Mouse (Mus musculus): ENCODE data around the gene Mtch1. TPM values are rescaled to one million over a fixed set of nuclear protein-coding genes. Genes with fewer than 3 reads are reported as not detected.

The Mtch1 gene
- polyA plus RNA-seq, 1 experiment from 2014 or later: 370 TPM

GRCm38 (mm10) chr17:29391280-29391679, 43.5 kb upstream of the Mtch1 start:
- WGBS: 81% methylated on average over 8 of the region's 8 CpGs
- no peaks in the 10 kb centered on the region for H3K4me1 ChIP-seq (ENCODE audit: control insufficient read depth, insufficient read depth, low read length)

GRCm38 (mm10) chr17:29388978-29389377, 41.2 kb upstream of the Mtch1 start:
- WGBS: 73% methylated on average over 11 of the region's 11 CpGs
- ATAC-seq (replicated peaks; ENCODE audit: insufficient number of reproducible peaks, low FRiP score, low TSS enrichment, low read depth): no peak
- H3K4me2 ChIP-seq (ENCODE audit: low read depth, low read length): no peak overlapping the region
- DNase-seq (ENCODE audit: low spot score): no peak
- no peak overlapping the region for H3K27ac ChIP-seq (replicated peaks; ENCODE audit: low read depth, low read length)
- H3K4me1 ChIP-seq (ENCODE audit: control insufficient read depth, insufficient read depth, low read length): no peaks in the 10 kb centered on the region
- no peak overlapping the region for H3K4me3 ChIP-seq (ENCODE audit: low read depth, low read length)
- H3K27me3 ChIP-seq (ENCODE audit: control insufficient read depth, insufficient read depth, low read length): no peaks in the 10 kb centered on the region
- no peaks in the 10 kb centered on the region for H3K36me3 ChIP-seq (replicated peaks; ENCODE audit: control insufficient read depth, insufficient read depth, low read depth, low read length)
- H3K9ac ChIP-seq (replicated peaks; ENCODE audit: low read length): no peak overlapping the region
- H3K9me3 ChIP-seq (replicated peaks; ENCODE audit: control insufficient read depth, low read length): no peaks in the 10 kb centered on the region

More at GRCm38 (mm10) chr17:29391280-29391679, 43.5 kb upstream of the Mtch1 start:
- no peak overlapping the region for H3K9ac ChIP-seq (replicated peaks; ENCODE audit: low read length)
- H3K9me3 ChIP-seq (replicated peaks; ENCODE audit: control insufficient read depth, low read length): no peaks in the 10 kb centered on the region
- H3K27ac ChIP-seq (replicated peaks; ENCODE audit: low read depth, low read length): no peak overlapping the region
- no peak overlapping the region for H3K4me3 ChIP-seq (ENCODE audit: low read depth, low read length)
- H3K36me3 ChIP-seq (replicated peaks; ENCODE audit: control insufficient read depth, insufficient read depth, low read depth, low read length): no peaks in the 10 kb centered on the region
- no peaks in the 10 kb centered on the region for H3K27me3 ChIP-seq (ENCODE audit: control insufficient read depth, insufficient read depth, low read length)
- no peak overlapping the region for H3K4me2 ChIP-seq (ENCODE audit: low read depth, low read length)
- ATAC-seq (replicated peaks; ENCODE audit: insufficient number of reproducible peaks, low FRiP score, low TSS enrichment, low read depth) (no peak), DNase-seq (ENCODE audit: low spot score) (no peak)

- Histone ChIP-seq H3K4me3 (ENCODE audit: low read depth, low read length) (no peak overlapping the region), H3K27ac (replicated peaks; ENCODE audit: low read depth, low read length) (no peak overlapping the region), H3K9ac (replicated peaks; ENCODE audit: low read length) (no peak overlapping the region), H3K4me1 (ENCODE audit: control insufficient read depth, insufficient read depth, low read length) (no peaks in the 10 kb centered on the region), H3K27me3 (ENCODE audit: control insufficient read depth, insufficient read depth, low read length) (no peaks in the 10 kb centered on the region), H3K36me3 (replicated peaks; ENCODE audit: control insufficient read depth, insufficient read depth, low read depth, low read length) (no peaks in the 10 kb centered on the region), H3K4me2 (ENCODE audit: low read depth, low read length) (no peak overlapping the region), H3K9me3 (replicated peaks; ENCODE audit: control insufficient read depth, low read length) (no peaks in the 10 kb centered on the region)
- no peak for DNase-seq (ENCODE audit: low spot score)
- WGBS: 29% methylated on average over 6 of the region's 6 CpGs
- ATAC-seq (replicated peaks; ENCODE audit: insufficient number of reproducible peaks, low FRiP score, low TSS enrichment, low read depth): no peak
Measured at GRCm38 (mm10) chr17:29385746-29386145, 38.0 kb upstream of the Mtch1 start.

GRCm38 (mm10) chr17:29384850-29385438, 37.2 kb upstream of the Mtch1 start:
- no peaks in the 10 kb centered on the region for H3K9me3 ChIP-seq (replicated peaks; ENCODE audit: control insufficient read depth, low read length)
- H3K4me2 ChIP-seq (ENCODE audit: low read depth, low read length): no peak overlapping the region
- no peak for DNase-seq (ENCODE audit: low spot score)
- H3K9ac ChIP-seq (replicated peaks; ENCODE audit: low read length): no peak overlapping the region
- H3K27me3 ChIP-seq (ENCODE audit: control insufficient read depth, insufficient read depth, low read length): no peaks in the 10 kb centered on the region
- 50% methylated on average over 5 of the region's 5 CpGs for WGBS
- H3K4me1 ChIP-seq (ENCODE audit: control insufficient read depth, insufficient read depth, low read length): no peaks in the 10 kb centered on the region
- no peak overlapping the region for H3K27ac ChIP-seq (replicated peaks; ENCODE audit: low read depth, low read length)
- no peaks in the 10 kb centered on the region for H3K36me3 ChIP-seq (replicated peaks; ENCODE audit: control insufficient read depth, insufficient read depth, low read depth, low read length)
- no peak overlapping the region for H3K4me3 ChIP-seq (ENCODE audit: low read depth, low read length)
- no peak for ATAC-seq (replicated peaks; ENCODE audit: insufficient number of reproducible peaks, low FRiP score, low TSS enrichment, low read depth)

GRCm38 (mm10) chr17:29383923-29384322, 36.2 kb upstream of the Mtch1 start:
- Histone ChIP-seq H3K4me1 (ENCODE audit: control insufficient read depth, insufficient read depth, low read length) (no peaks in the 10 kb centered on the region), H3K9ac (replicated peaks; ENCODE audit: low read length) (no peak overlapping the region), H3K9me3 (replicated peaks; ENCODE audit: control insufficient read depth, low read length) (no peaks in the 10 kb centered on the region), H3K4me3 (ENCODE audit: low read depth, low read length) (no peak overlapping the region), H3K27ac (replicated peaks; ENCODE audit: low read depth, low read length) (no peak overlapping the region), H3K36me3 (replicated peaks; ENCODE audit: control insufficient read depth, insufficient read depth, low read depth, low read length) (no peaks in the 10 kb centered on the region), H3K4me2 (ENCODE audit: low read depth, low read length) (no peak overlapping the region), H3K27me3 (ENCODE audit: control insufficient read depth, insufficient read depth, low read length) (no peaks in the 10 kb centered on the region)
- DNase-seq (ENCODE audit: low spot score) (no peak), ATAC-seq (replicated peaks; ENCODE audit: insufficient number of reproducible peaks, low FRiP score, low TSS enrichment, low read depth) (no peak)
- 82% methylated on average over 9 of the region's 9 CpGs for WGBS

- Histone ChIP-seq H3K4me2 (ENCODE audit: low read depth, low read length) (no peak overlapping the region), H3K9ac (replicated peaks; ENCODE audit: low read length) (no peak overlapping the region), H3K27me3 (ENCODE audit: control insufficient read depth, insufficient read depth, low read length) (no peaks in the 10 kb centered on the region), H3K4me1 (ENCODE audit: control insufficient read depth, insufficient read depth, low read length) (no peaks in the 10 kb centered on the region), H3K27ac (replicated peaks; ENCODE audit: low read depth, low read length) (no peak overlapping the region), H3K4me3 (ENCODE audit: low read depth, low read length) (no peak overlapping the region), H3K9me3 (replicated peaks; ENCODE audit: control insufficient read depth, low read length) (no peaks in the 10 kb centered on the region), H3K36me3 (replicated peaks; ENCODE audit: control insufficient read depth, insufficient read depth, low read depth, low read length) (no peaks in the 10 kb centered on the region)
- DNase-seq (ENCODE audit: low spot score): no peak
- ATAC-seq (replicated peaks; ENCODE audit: insufficient number of reproducible peaks, low FRiP score, low TSS enrichment, low read depth): no peak
- 71% methylated on average over 11 of the region's 11 CpGs for WGBS
Measured at GRCm38 (mm10) chr17:29382417-29382816, 34.7 kb upstream of the Mtch1 start.

GRCm38 (mm10) chr17:29381472-29381871, 33.7 kb upstream of the Mtch1 start:
- H3K27me3 ChIP-seq (ENCODE audit: control insufficient read depth, insufficient read depth, low read length): no peaks in the 10 kb centered on the region
- DNase-seq (ENCODE audit: low spot score) (peak; percentile 89), ATAC-seq (replicated peaks; ENCODE audit: insufficient number of reproducible peaks, low FRiP score, low TSS enrichment, low read depth) (peak; percentile 81; the same call in 1 of the 2 replicates)
- H3K27ac ChIP-seq (replicated peaks; ENCODE audit: low read depth, low read length): no peak overlapping the region
- no peaks in the 10 kb centered on the region for H3K4me1 ChIP-seq (ENCODE audit: control insufficient read depth, insufficient read depth, low read length)
- H3K4me3 ChIP-seq (ENCODE audit: low read depth, low read length): no peak overlapping the region
- WGBS: 19% methylated on average over 7 of the region's 7 CpGs
- no peak overlapping the region for H3K9ac ChIP-seq (replicated peaks; ENCODE audit: low read length)
- H3K9me3 ChIP-seq (replicated peaks; ENCODE audit: control insufficient read depth, low read length): no peaks in the 10 kb centered on the region
- no peaks in the 10 kb centered on the region for H3K36me3 ChIP-seq (replicated peaks; ENCODE audit: control insufficient read depth, insufficient read depth, low read depth, low read length)
- no peak overlapping the region for H3K4me2 ChIP-seq (ENCODE audit: low read depth, low read length)

- WGBS: 77% methylated on average over 4 of the region's 4 CpGs
- no peak overlapping the region for H3K4me3 ChIP-seq (ENCODE audit: low read depth, low read length)
- no peaks in the 10 kb centered on the region for H3K36me3 ChIP-seq (replicated peaks; ENCODE audit: control insufficient read depth, insufficient read depth, low read depth, low read length)
- H3K27me3 ChIP-seq (ENCODE audit: control insufficient read depth, insufficient read depth, low read length): no peaks in the 10 kb centered on the region
- no peak for DNase-seq (ENCODE audit: low spot score)
- H3K9ac ChIP-seq (replicated peaks; ENCODE audit: low read length): no peak overlapping the region
- no peaks in the 10 kb centered on the region for H3K4me1 ChIP-seq (ENCODE audit: control insufficient read depth, insufficient read depth, low read length)
- H3K4me2 ChIP-seq (ENCODE audit: low read depth, low read length): no peak overlapping the region
- no peaks in the 10 kb centered on the region for H3K9me3 ChIP-seq (replicated peaks; ENCODE audit: control insufficient read depth, low read length)
- H3K27ac ChIP-seq (replicated peaks; ENCODE audit: low read depth, low read length): no peak overlapping the region
- no peak for ATAC-seq (replicated peaks; ENCODE audit: insufficient number of reproducible peaks, low FRiP score, low TSS enrichment, low read depth)
Measured at GRCm38 (mm10) chr17:29380241-29380640, 32.5 kb upstream of the Mtch1 start.
